Mouse (Mus musculus) monocyte, adult 5-6 weeks (primary cell): ENCODE measurements around the gene Ssbp4. TPM values are rescaled to one million over a fixed set of nuclear protein-coding genes. Genes with fewer than 3 reads are reported as not detected.

Experiments used
- ATAC-seq: fragments of 153-309, 156-312 bp; replicated peaks from 2 replicates; pipeline ENCODE4 v1.8.0; 2017; ENCODE audit warnings: mild to moderate bottlenecking; ENCODE audit not compliant: low TSS enrichment, insufficient number of reproducible peaks, severe bottlenecking, poor library complexity, low FRiP score
- total RNA-seq: library from RNA; stranded (forward); fragments of 200-1000, 200-491, 200-594 nt; gene quantifications from 3 replicates; pipeline ENCODE4 v1.2.3, GENCODE M21; 2017

Ssbp4 gene
- total RNA-seq, 1 experiment from 2014 or later = 83.1 TPM

DNA sequence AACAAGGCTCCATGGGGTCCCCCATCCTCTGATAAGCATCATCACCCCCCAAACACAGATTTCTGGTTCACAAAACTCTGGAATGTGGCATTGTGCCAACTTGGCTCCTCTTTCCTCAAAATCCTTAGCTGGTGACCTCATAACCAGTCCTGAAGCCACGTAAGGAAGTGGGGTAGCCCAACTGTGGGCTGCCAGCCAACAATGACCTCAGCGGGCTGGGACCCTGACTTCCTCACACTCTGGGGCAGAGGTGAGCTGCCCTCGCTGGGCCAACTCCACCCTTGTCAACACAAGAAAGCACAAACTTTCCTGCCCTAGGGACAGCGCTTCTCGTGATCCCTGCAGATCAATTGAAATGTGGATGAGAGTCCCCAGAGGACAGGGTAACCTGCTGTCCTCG, 25.4 kb upstream of the Ssbp4 start:
- ATAC-seq = peak; percentile 71

DNA sequence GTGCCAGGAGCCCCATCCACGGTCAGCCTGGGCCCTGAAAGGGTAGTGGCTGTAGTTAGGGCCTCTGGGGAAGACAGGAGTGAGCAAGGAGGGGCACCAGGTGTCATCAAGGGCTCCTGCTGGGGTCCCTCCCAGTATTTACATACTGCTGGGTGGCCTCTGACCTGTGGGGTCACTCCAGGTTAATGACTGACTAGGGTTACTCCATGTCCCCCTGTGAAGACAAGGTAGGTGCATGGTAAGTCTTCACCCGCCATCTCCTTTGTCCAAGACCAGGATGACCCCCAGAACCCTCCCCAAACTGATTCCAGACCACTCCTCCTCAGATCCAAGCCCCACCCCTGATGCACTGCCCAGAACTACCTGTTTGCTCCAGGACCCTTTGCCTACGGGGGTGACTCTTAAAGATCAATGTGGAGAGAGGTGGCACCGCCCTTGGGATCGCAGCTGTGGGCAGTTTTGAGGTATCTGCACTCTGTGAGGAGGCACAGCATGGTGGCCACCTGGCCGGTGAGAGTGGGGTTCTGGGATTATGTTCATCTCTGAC, 23.7 kb upstream of the Ssbp4 start, which contains the start of gene Gdf15:
Gene Gdf15 (minus strand): TSS at position 111 of the 547 bp plus-strand sequence.
- ATAC-seq = no peak

DNA sequence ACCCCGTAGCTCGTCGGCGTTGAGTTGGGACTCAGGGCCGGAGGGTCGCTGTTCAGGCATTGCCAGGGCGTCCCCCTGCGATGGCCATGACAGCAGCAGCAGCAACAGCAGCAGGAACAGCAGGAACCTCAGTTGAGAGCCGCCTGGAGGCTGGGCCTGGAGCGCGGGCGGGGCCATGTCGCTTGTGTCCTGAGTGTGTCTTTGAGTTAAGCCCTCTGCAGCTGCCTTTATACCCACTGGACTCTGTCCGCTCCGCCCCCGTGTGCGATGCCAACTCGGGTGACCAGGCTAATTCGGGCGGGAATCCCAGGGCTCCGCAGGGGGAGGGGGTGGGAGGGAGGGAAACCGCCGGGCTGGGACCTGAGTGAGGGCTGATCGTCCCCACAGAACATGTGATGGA, 22.8 kb upstream of the Ssbp4 start:
- no peak for ATAC-seq

DNA sequence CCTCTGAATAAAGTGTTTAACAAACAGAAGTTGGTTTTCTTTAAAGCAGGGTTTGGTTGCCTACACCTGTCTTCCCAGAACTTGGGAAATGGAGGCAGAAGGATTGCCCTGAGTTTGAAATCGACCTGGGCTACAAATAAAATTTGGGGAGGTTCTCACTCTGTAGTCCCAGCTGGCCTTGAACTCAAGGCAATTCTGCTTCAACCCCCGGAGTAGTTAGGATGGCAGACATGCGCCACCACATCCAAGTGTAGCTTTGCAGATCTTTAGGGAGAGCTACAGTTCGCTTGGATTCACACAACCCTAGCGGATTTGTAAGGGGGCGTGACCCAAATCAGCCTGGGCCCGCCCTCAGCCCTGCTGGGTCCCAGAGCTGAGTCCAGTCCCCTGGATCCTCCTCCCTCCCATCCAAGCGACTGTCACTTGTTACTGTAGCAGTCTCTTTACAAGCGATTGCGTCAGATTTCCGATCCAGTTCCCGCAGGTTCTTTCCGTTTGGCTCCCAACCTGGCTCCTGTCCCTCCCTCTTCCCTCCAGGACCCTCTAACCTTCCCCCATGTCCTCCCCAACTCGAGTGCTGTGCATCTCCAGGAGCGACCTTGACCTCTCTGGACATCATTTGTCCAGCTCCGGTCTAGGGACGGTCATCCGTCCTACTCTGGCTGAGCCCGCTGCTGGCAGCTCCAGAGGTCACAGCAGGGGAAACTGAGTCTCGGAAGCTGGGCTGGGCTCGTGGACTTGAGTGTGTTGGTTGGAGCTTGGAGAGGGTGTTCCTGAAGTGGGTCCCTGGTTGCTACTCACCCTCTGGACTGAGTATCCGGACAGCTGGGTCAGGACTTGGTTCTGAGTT, 22.1 kb upstream of the Ssbp4 start:
- no peak for ATAC-seq

DNA sequence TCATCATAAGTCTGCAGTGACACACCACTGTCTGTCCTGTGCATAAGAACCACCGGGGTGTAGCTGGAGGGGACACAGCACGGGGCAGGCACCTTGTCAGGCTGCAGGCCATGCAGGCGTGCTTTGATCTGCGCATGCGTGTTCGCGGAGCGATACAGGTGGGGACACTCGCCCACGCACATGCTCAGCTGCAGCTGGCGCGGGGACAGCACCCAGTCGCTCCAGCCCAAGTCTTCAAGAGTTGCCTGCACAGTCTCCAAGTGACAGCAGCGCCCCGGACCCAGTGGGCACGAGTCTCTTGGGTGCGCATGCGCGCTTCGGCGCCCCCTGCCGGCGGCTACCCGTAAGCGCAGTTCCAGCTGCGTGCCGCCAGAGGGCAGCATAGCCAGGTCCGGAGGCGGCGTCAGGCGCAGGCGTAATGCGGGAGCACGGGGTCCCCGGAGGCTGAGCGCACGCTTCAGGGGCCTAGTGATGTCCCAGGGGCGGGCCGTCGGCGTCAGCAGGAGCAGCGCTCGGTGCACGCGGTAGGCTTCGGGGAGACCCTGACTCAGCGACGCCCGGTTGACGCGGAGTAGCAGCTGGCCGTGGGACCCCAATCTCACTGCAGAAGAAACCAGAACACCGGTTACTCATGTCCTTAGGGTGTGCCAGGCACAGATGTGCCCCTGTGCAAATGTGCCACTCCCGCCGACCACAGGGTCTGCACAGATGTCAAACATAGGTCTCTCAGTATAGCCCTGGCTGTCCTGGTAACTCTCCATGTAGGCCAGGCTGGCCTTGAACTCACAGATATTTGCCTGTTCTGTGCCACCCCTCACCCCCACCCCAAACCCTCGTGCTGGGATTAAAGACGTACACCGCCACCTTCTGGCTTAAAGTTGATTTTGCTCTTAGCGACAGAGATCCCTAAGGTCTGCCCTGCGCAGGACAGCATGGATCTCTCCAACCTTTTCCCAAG, 21.2 kb upstream of the Ssbp4 start:
- ATAC-seq = peak; percentile 41; the same call in 1 of the 2 replicates

DNA sequence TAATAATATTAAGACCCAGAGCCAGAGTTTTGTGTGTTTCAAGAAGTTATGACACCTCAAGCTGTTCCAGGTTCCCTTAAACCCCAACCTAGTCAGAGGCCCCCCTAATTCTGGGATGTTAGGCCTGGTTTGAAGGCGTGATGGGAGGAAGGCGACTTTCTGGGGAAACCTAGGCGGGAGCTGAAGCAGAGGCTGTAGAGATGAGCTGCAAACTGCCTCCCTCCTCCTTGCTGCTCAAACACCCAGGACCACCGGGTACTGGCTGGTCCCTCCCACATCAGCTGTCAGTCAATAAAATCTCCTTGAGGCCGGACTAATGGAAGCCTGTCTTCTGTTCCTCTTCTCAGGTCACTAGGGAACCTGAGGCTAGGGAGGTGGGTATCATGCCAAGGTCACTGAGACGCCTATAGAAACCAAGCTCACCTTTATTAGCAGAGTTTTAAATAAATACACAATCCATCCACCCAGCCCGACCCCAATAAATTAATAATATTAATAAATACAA, 20.4 kb upstream of the Ssbp4 start:
- ATAC-seq = no peak

DNA sequence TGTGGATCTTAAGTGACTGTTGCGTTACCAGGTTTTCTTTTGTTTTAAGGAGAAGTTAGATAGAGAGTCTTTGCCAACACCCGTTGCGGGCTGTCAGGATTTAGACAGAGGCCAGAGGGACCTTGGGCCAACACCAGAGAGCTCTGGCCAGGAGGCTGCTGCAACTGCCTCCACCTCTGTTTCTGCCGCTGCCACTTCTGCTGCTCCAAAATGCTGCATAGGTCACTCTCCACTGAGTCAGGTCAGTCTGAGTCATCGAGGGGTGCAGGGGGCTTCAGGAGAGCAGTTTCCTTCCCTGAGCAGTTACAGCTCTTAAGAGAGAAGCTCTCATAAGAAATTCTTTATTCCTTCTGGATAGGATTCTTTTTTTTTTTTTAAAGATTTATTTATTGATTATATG, 18.4 kb upstream of the Ssbp4 start:
- ATAC-seq = no peak

DNA sequence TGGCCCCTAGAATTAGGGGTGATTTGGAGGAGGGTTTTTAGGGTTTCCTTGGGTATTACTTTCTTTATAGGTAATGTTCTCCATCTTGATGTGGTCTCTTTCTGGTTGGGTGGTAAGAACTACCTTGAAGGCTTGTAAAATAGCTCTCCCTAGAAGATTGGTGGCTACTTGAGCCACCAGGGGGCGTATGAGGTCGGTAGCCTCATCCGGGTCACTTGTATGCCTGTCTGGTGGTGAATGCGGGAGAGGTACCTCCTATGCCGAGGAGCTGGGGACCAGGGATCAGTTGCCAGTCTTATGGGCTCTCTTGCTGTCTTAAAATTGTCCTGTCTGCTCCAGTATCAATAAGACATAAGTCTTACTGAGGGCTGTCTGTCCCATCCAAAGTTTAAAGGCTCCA, 16.4 kb upstream of the Ssbp4 start:
- ATAC-seq = peak; percentile 46; the same call in 1 of the 2 replicates

DNA sequence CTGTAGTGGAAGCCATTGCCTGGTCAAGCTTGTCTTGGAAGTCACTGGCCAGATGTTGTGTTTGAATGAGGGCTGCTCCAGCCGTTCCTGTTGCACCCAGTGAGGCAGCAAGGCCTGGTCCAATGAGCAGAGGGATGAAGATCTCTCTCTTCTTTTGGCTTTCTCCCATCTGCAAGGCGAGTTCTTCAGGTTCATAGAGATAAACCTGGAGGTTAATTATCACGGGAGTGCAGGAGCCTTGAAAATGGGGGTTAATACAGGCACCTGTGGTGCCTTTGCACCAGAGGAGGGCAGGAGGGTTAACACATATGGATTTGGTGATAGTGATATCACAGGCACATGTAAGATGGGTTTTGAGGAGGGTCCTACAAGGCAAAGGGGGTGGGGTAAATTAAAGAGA, 13.5 kb upstream of the Ssbp4 start:
- ATAC-seq = no peak

DNA sequence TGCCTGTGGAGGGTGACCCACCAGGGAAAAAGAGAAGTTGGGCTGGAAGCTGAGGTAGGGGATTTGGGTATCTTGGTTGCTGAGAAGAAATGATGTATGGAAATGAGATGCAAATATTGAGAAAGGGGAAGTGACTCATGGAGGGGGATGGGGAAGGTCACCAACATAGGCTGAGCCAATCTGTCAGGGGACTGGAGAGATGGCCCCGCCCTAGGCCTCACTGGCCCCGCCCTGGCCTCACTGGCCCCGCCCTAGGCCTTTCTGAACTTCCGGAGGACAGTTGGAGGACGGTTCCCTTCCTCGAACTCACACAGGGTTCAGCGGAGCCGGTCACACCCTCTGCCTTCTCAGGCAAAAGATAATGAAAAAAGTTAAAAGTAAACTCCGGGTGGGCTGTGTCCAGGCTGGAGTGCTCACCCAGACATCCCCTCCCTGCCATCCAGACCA, 10.2 kb upstream of the Ssbp4 start:
- peak; percentile 80 for ATAC-seq

DNA sequence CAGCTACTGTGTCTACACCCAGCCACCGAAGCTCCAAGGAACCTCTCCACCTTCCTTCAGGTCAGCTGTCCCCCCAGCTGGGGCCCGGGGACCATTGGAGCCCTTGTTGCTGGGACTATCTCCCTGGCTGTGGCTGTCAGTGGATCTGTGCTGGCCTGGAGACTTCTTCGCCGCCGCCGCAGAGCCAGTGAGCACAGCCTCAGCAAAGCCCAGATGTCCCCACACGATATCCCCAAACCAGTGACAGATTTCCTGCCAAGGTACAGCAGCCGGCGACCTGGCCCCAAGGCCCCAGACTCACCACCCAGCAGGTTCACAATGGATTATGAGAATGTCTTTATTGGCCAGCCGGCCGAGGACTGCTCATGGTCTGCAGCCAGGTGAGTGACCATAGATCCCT, 9.3 kb upstream of the Ssbp4 start:
- ATAC-seq = no peak

DNA sequence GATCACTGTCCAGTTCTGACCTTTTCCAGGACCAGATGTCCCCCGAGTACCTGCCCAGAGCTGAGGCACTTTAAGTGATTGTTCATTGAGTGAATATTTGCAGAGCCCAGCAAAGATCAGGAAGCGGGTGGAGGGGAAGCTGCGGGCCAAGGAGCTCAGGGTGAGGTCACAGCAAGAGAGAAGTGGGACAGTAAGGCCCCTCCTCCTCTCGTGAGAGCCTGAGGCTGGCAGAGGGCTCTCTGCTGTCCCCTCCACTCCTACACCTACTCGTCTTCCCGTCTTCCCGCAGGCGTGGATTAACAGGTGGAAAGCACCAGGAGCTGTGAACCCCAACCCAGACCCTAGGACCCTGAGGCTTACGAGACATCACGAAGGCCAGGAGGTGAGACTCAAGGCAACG, 8.0 kb upstream of the Ssbp4 start:
- peak; percentile 49 for ATAC-seq

DNA sequence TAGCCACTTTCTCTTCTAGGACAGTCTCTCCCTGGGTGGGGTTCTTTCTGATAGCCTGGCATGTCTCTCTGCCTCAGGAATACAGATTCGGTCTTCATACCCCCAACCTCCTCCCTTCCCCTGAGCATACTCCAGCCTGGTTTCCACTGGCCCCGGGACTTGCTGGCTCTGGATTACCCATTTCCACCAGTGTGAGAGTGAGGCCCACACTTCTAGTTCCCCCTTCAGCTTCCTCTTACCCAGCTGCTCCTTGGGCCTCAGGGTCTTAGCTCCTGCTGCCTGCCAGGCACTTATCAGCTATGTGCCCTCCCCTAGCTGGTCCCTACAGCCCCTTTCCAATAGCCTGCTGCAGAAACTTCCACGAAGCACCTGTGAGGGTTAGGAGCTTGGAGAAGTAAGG, 7.2 kb upstream of the Ssbp4 start, which contains the start of gene Lrrc25:
Gene Lrrc25 (plus strand): TSS at position 262 of the 400 bp plus-strand sequence.
- peak; percentile 29 for ATAC-seq

DNA sequence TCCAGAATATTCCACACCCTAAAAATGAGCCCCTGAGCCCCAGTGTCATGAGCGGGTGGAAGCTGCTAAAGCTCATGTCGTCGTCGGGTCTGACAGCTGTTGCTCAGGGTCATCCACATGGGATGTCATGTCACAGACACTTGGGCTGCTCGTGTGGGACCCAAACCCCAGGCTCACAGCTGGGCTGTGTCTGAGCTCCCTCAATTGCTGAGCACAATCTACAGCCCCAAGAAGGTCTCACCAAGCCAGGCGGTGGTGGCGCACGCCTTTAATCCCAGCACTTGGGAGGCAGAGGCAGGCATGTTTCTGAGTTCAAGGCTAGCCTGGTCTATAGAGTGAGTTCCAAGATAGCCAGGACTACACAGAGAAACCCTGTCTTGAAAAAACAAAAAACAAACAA, 6.6 kb upstream of the Ssbp4 start:
- no peak for ATAC-seq

DNA sequence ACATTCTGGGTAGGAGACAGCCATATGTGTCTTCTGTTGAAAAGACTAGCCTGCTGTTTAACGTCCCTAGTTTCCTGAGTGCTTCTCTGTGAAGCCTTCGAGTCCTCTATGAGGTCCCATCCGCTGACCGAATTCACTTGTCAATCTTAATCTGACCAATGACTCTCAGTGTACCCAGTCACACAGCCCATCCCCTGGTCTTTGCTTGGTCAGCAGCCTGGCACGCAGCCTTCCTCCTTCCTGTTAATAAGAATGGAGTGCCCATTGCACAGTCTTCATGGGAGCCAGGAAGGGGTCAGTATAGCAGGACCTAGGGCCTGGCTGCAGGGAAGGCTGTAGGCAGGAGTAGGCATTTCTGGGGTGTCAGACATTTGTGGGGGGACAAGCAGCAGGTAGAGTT, 5.8 kb upstream of the Ssbp4 start:
- ATAC-seq = no peak

DNA sequence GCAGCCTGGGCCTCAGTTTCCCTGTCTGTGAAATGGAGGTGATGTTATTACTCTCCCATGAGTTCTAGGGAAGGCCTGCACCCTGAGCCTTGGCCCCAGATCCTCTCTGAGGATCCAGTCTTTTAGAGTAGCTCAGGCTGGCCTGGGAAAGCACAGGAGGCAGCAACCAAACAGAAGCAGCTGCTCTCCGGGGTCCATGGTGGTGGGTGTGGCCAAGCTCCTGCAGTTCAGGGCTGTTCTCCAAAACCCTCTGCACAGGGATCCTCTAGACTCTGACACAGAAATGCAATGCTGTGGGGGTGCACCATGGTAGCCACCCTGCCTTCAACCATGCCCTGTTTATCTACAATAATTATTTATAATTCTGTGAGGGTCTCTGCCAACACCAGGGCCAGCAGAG, 5.1 kb upstream of the Ssbp4 start:
- ATAC-seq = no peak

DNA sequence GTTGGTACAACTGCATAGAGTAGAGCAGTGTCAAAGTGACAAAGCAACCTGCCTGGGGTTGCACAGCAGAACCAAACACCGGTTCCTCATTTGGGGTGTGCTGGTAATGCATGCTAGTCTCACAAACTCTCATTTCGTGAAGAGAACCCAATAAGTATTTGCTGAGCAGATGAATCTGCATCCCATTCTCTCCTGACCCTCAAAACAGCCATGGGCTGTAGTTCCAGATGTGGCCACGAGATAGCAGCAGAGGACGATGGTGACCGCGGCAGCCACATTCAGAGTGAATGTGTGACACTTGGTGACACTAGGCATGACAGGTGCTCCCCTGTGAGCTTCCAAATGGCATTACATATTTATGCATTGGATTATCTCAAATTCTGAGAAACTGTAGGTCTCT, 3.2 kb upstream of the Ssbp4 start:
- peak; percentile 36 for ATAC-seq

DNA sequence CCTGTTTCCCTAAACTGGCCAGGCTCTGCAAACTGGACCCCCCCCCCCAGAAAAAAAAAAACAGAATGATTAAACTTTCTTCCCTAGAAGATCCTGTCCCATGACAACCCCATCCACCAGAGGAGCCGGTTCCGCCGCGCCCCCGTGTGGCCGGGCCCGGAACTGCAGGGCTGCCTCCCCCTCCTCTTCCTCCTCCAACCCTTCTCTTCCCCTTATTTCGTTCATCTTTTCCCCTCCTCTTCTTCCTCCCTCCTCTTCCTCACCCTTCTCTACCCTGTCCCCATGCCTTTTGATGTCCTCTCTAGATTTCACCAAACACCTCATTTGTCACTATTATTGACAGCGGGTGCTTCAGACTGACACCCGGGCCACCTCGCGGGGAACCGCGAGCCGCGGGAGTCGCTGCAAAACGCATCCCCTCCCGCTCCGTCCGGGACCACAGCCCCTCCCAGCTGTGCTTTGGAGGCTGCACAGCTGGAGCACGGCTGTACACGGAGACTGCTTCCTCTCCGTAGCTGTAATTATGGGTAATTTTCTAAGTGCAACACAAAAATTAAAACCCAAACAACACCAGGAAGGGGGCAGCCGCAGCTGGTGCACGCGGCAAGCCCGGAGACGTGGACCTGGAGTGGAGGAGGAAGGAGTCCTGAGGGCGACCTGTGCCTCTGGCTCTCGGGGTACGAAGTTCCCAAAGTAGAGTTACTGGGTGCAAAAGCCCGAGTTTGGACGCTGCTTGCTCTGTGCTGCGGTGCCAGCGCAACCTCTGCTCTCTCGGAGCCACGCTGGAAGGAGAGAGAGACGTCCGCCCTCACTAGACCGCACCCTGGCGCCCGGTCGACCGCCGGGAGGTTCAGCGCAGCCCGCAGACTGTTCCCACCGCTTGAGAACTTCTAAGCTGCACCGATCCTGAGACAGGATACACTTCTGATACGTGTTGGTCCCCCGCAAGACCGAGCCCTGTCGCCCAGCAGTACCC, 2.4 kb upstream of the Ssbp4 start:
- ATAC-seq = no peak
